Mouse (Mus musculus) thymus, adult 2 months (tissue): ENCODE data around the gene Myo5a. TPM values are rescaled to one million over a fixed set of nuclear protein-coding genes. Genes with fewer than 3 reads are reported as not detected.

Experiments used
- DNase-seq: peaks from one replicate; pipeline ENCODE4 v3.0.0; 2021
- H3K27ac ChIP-seq: fragments of 200-500 bp; 2 replicates; pipeline ENCODE4 v1.5.1; 2012; ENCODE audit warnings: low read length, control low read depth; ENCODE audit not compliant: control insufficient read depth, insufficient read depth
- H3K27me3 ChIP-seq: fragments of 200-500 bp; 2 replicates; pipeline ENCODE4 v1.6.1; 2012; ENCODE audit warnings: mild to moderate bottlenecking, low read length, moderate library complexity, mixed read lengths; ENCODE audit not compliant: control insufficient read depth, insufficient read depth
- H3K36me3 ChIP-seq: fragments of 200-500 bp; 2 replicates; pipeline ENCODE4 v1.6.1; 2012; ENCODE audit warnings: mild to moderate bottlenecking, low read length, moderate library complexity; ENCODE audit not compliant: control insufficient read depth, insufficient read depth
- H3K4me1 ChIP-seq: fragments of 200-500 bp; replicated peaks from 2 replicates; pipeline ENCODE4 v1.6.1; 2012; ENCODE audit warnings: low read length; ENCODE audit not compliant: control insufficient read depth, insufficient read depth
- H3K4me3 ChIP-seq: fragments of 200-500 bp; 2 replicates; pipeline ENCODE4 v1.5.1; 2012; ENCODE audit warnings: mild to moderate bottlenecking, low read length, control low read depth, moderate library complexity; ENCODE audit not compliant: control insufficient read depth, insufficient read depth
- CTCF ChIP-seq: fragments of 200-500 bp; IDR thresholded peaks from 2 replicates; pipeline ENCODE4 v1.5.1; 2012; ENCODE audit warnings: mild to moderate bottlenecking, control low read depth, low read length, moderate library complexity, borderline replicate concordance; ENCODE audit not compliant: control insufficient read depth, poor library complexity, insufficient read depth; ENCODE audit errors: extremely low read depth
- POLR2A ChIP-seq: fragments of 200-500 bp; IDR thresholded peaks from 2 replicates; pipeline ENCODE4 v1.6.1; 2012; ENCODE audit warnings: mild to moderate bottlenecking, low read length, control low read depth, moderate library complexity; ENCODE audit not compliant: control insufficient read depth, poor library complexity, insufficient read depth; ENCODE audit errors: extremely low read depth
- WGBS: fragments of 180-500 bp; shearing (Covaris S2); methylation state at CpG from one replicate; pipeline ENCODE4 v1.1.7; 2018; 5-methylcytosine and 5-hydroxymethylcytosine counted together
- polyA plus RNA-seq: library from polyadenylated mRNA; depleted of rRNA; stranded (reverse); fragments of >200 nt; gene quantifications from 2 replicates; pipeline ENCODE4 v1.2.3, GENCODE M21; 2012

The Myo5a gene
- polyA plus RNA-seq, 1 experiment = 8.3 TPM

DNA sequence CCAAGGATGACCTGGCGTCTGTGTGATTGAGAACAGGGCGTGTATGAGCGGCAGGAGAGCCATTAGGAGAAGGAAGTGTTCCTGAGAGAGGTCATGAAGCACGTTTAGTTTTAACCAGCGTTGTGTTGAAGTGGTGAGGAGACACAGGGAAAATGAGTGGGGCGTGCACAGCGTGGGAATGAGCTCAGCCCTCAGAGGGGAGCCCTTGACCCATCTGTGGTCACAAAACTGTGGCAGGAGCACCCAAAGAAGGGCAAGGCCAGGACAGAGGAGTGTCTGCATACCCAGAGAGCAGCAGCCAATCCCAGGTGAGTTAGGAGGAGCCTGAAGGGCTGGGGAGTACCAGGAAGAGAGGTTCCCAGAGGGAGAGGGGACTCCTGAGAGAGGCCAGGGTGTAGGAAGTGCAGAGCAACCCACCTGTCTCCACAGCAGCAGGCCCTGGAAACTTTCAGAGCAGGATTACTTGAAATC lies 163.5 kb downstream of the Myo5a start:
- H3K36me3 ChIP-seq = no peaks in the 10 kb centered on the region
- H3K27ac ChIP-seq = no peak overlapping the region
- H3K27me3 ChIP-seq = no peaks in the 10 kb centered on the region
- WGBS = 77% methylated on average over 7 of the region's 7 CpGs
- no peaks in the 10 kb centered on the region; the same call in 1 of the 2 replicates for H3K4me1 ChIP-seq
- TF ChIP-seq CTCF = no peak
- TF ChIP-seq POLR2A = no peak
- no peak overlapping the region for H3K4me3 ChIP-seq
- no peak for DNase-seq

DNA sequence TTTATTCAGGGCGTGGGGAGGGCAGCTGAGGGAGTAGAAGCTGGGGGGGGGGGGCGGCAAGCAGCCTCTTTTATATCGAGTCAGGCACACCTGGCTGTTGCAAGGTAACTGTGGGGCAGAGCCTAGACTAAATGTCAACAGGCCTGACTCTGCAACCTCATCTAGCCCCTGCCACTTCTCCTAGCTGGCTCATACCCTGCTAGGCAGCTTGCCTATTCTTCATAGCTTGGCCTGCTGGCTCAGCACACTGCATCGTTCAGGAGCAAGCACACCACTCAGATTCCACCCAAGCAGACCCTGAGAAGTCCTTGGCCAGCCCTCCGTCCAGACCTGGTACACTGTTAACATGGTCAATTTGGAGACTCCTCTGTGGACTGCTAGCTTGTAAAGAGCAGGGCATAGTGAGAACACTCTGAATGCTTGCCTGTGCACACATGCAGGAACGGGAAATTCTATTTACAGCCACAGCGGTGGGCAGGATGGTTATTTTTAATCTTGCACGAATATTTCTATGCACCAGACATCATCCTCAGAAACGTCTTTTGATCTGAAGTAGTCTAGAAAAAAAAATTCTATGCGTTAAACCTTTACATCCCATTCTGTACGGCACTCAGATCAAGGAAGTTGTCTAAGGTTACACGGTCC lies 164.3 kb downstream of the Myo5a start:
- H3K27me3 ChIP-seq = no peaks in the 10 kb centered on the region
- TF ChIP-seq POLR2A = no peak
- no peak for TF ChIP-seq CTCF
- no peaks in the 10 kb centered on the region for H3K36me3 ChIP-seq
- 61% methylated on average over 12 of the region's 12 CpGs for WGBS
- no peaks in the 10 kb centered on the region; the same call in 1 of the 2 replicates for H3K4me1 ChIP-seq
- H3K4me3 ChIP-seq = no peak overlapping the region
- H3K27ac ChIP-seq = no peak overlapping the region
- no peak for DNase-seq

DNA sequence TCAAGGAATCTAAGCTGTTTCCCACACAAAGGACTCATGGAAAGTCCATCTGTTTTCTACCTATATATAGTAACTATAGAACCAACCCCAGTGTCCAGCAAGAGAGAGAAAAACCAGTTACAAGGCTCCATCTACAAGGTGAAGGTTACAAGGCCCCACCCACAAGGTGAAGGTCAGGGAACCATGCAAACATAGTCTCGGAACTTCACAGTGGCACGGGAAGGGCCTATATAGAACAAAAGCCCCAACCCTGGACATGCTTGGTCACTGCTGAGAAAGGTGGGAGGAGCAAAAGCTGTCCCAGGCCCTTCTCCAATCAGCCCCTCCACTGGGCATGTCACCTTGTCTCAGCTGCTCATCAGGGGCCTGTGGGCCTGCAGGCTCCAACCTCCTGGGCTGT lies 164.9 kb downstream of the Myo5a start:
- Histone ChIP-seq H3K36me3 (no peaks in the 10 kb centered on the region), H3K4me3 (no peak overlapping the region), H3K4me1 (no peaks in the 10 kb centered on the region; the same call in 1 of the 2 replicates), H3K27ac (no peak overlapping the region), H3K27me3 (no peaks in the 10 kb centered on the region)
- 91% methylated on average over 2 of the region's 2 CpGs for WGBS
- DNase-seq = no peak
- TF ChIP-seq POLR2A (no peak), CTCF (no peak)

DNA sequence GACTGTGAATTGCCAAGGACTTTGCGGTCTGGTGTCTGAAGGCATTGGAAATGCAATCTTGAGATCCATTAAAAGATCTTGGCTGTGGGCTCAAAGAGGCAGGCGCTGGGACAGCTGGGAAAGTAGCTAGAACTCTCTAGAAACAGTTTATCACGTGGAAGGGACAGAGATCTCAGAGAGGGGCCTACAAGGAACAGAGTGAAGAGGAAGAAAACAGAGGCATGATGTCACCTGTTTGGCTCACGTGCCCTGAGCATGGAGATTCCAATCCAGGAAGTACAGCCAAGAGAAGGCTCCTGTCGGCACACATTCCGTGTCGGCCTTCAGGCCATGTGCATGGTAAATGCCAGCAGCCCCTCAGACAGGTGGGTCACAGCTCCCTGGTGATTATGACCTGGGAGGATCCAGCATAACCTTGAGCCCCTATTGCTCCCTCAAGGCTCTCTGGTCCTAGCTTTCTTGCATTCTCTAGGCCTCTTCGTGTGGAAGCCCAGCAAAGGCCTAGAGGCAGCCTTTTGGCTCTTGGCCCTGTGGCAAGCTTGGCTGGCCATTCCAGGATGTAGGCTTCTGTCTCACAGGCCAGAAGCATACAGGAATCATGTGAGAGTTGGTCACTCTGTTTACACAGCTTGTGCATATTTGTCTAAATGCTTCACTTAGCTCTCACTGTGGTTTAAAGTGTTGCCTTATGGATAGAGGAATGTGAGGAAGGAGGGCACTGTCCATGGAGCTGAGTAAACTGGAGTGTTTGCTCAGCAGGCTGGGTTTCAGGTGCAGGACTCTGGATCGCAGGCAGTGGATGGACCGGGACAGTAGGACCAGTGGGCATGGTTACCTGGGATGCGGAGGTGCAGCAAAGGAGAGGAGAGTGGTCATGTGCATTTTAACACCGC lies 165.8 kb downstream of the Myo5a start:
- Histone ChIP-seq H3K4me3 (no peak overlapping the region), H3K4me1 (no peaks in the 10 kb centered on the region; the same call in 1 of the 2 replicates), H3K27me3 (no peaks in the 10 kb centered on the region), H3K27ac (no peak overlapping the region), H3K36me3 (no peaks in the 10 kb centered on the region)
- TF ChIP-seq POLR2A = no peak
- no peak for TF ChIP-seq CTCF
- WGBS = 94% methylated on average over 12 of the region's 12 CpGs
- no peak for DNase-seq

DNA sequence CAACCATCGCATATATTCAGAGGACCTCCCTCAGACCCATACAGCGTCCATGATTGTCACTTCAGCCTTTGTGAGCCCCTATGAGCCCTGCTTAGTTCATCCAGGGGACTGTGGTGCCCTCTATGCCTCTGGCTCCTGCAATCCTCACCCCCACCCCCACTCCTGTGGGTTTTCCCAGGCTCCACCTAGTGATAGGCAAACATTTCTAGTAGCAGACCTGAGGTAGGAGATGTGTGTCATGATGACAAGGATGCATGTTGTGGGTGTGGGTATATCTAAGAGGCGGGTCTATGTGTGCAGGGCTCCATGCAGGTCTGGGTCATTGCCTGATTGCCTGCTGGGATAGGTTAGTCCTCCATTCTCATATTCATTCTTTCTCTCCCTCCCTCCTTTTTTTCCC lies 167.4 kb downstream of the Myo5a start:
- no peaks in the 10 kb centered on the region for H3K27me3 ChIP-seq
- H3K36me3 ChIP-seq = no peaks in the 10 kb centered on the region
- H3K27ac ChIP-seq = no peak overlapping the region
- TF ChIP-seq POLR2A (no peak), CTCF (no peak)
- H3K4me3 ChIP-seq = no peak overlapping the region
- no peaks in the 10 kb centered on the region for H3K4me1 ChIP-seq
- no peak for DNase-seq
- 97% methylated on average over 3 of the region's 3 CpGs for WGBS

DNA sequence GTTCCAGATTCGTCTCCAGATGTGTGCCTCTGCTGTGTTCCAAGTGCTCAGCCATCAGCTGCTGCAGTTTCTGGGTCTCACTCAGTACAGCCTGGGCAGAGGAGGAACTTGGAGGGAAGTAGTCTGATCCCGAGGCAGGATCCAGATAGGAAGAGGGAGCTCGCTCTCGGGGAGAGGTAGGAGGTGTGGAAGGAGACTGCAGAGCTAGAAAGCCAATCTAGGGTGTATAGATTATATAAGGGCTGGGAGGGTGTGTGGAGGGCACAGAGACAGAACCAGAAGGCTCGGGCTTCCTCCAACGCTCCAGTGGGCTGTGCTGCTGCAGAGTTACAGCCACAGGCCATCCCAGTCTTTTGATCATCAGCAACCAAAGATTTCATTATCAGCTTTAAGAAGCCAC lies 172.2 kb downstream of the Myo5a start:
- TF ChIP-seq POLR2A (no peak), CTCF (no peak)
- WGBS = 94% methylated on average over 6 of the region's 6 CpGs

More for the DNA sequence above, 172.2 kb downstream of the Myo5a start:
- DNase-seq = no peak
- Histone ChIP-seq H3K27ac (no peak overlapping the region), H3K36me3 (no peaks in the 10 kb centered on the region), H3K27me3 (no peaks in the 10 kb centered on the region), H3K4me1 (peaks cover 9% of the 10 kb centered on the region), H3K4me3 (no peak overlapping the region)
